Mouse (Mus musculus) thymus, adult 18-20 months (tissue): Measurements from ENCODE around the gene Caprin1.

Experiments
- DNase-seq, 2 experiments: peaks; one replicate each; pipeline ENCODE4 v3.0.0; 2022; ENCODE audit warnings: mixed read lengths in 2 of 2

The Caprin1 gene

GRCm38 (mm10) chr2:103719292-103719646 is 78.2 kb downstream of the Caprin1 start:
- no peak for DNase-seq

GRCm38 (mm10) chr2:103718594-103719291 is 78.7 kb downstream of the Caprin1 start:
- DNase-seq, result peak; percentile 60 to 65

- DNase-seq, result no peak
Measured at GRCm38 (mm10) chr2:103714412-103714811, 83.0 kb downstream of the Caprin1 start.

- no peak for DNase-seq
Measured at GRCm38 (mm10) chr2:103713831-103714230, 83.6 kb downstream of the Caprin1 start.
